Mouse (Mus musculus): Measurements from ENCODE around the gene Gba. TPM values are rescaled to one million over a fixed set of nuclear protein-coding genes. Genes with fewer than 3 reads are reported as not detected.
A peak's percentile ranks its signal among the peaks of the same experiment; 100 is the strongest.

Gene Gba
- total and polyA plus RNA-seq, 3 experiments, result 63.6 to 65.3 (median 64.1) TPM

DNA sequence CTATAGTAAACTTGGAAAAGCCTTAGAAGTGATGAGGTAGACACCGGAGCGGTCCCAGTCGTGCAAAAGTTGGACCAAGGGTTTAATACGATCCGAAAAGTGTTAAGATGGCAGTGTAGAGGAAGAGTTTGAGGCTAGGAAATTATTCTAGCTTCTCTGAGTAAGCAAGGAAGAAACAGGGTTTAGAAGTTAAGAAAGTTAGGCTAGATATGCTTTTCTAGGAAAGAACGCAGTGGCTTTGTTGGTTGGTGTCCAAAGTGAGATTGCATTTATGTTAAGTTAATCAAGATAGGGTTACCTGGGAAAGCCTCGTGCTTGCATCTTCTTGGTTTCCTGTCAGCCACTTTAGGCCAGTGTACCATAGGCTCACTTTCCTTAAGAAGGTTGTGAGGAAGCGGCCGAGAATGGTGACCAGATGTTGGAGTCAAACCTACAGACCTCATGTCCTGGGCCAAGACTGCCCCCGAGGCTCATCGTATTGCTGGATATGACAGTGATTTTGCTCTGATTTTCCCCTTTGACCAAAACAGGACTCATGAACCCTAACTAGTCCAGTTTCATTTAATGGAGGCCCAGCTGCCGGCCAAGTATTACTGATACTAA is 37.4 kb upstream of the Gba start:
- in situ Hi-C loops (cut with MboI; ENCODE audit: low pct_ligation_motif_present, low pct_unique_long_range_greater_than_20kb, low sequenced_read_pairs) (no loop called here), dilution Hi-C loops (cut with MboI; ENCODE audit: extremely low pct_ligation_motif_present, extremely low pct_unique_long_range_greater_than_20kb, low sequenced_read_pairs) (no loop called here)
- peaks cover 36 to 41% of the 10 kb centered on the region in 2 experiments for H3K36me3 ChIP-seq (replicated peaks in 1 of 2; ENCODE audit: control insufficient read depth in 1 of 2, insufficient read depth in 1 of 2, low read length in 1 of 2)
- H3K4me1 ChIP-seq (ENCODE audit: control insufficient read depth in 1 of 2, insufficient read depth in 2 of 2), result peaks cover 8 to 31% of the 10 kb centered on the region in 2 experiments
- H3K4me2 ChIP-seq (ENCODE audit: insufficient read depth, low read depth, poor library complexity, severe bottlenecking), result peak overlapping the region; percentile 88
- no peak for TF ChIP-seq JUN (IDR thresholded peaks at IDR 0.05; ENCODE audit: insufficient read depth, low read depth, low read length)
- no peak for TF ChIP-seq MAZ (IDR thresholded peaks at IDR 0.05; ENCODE audit: low read depth, low read length)
- 0 out of 2 replicates have a peak, but pooled peaks have one; percentile 5 for TF ChIP-seq CHD1 (IDR thresholded peaks at IDR 0.05; ENCODE audit: low read depth, low read length)
- no peak for TF ChIP-seq MAX (IDR thresholded peaks at IDR 0.05; ENCODE audit: low read length)
- TF ChIP-seq NRF1 (IDR thresholded peaks at IDR 0.05; ENCODE audit: low read depth, low read length), result 0 out of 2 replicates have a peak, but pooled peaks have one; percentile 6
- TF ChIP-seq RCOR1 (conservative IDR thresholded peaks at IDR 0.05; ENCODE audit: low read depth, low read length), result no peak
- 0 out of 2 replicates have a peak, but pooled peaks have one; percentile 19 for TF ChIP-seq MYC (IDR thresholded peaks at IDR 0.05; ENCODE audit: low read depth, low read length)
- no peak for TF ChIP-seq E2F4 (IDR thresholded peaks at IDR 0.05; ENCODE audit: insufficient replicate concordance, low read depth, low read length)
- H3K9ac ChIP-seq (ENCODE audit: insufficient read depth, low read depth), result peak overlapping the region; percentile 81
- DNase-seq (ENCODE audit: extremely low read depth), result peak; percentile 22
- H3K27me3 ChIP-seq (replicated peaks), result no peaks in the 10 kb centered on the region
- H3K79me2 ChIP-seq (replicated peaks; ENCODE audit: control insufficient read depth, extremely low read depth, insufficient read depth, poor library complexity, severe bottlenecking), result peaks cover 22% of the 10 kb centered on the region
- H3K4me3 ChIP-seq (replicated peaks in 1 of 3; ENCODE audit: low read depth in 2 of 3, low read length in 2 of 3, poor library complexity in 1 of 3), result peak overlapping the region; percentile 76 to 84 (median 81)
- peak overlapping the region; percentile 71 for H3K27ac ChIP-seq (ENCODE audit: insufficient read depth, low read depth)
- H3K9me3 ChIP-seq (replicated peaks; ENCODE audit: low read length), result no peaks in the 10 kb centered on the region

DNA sequence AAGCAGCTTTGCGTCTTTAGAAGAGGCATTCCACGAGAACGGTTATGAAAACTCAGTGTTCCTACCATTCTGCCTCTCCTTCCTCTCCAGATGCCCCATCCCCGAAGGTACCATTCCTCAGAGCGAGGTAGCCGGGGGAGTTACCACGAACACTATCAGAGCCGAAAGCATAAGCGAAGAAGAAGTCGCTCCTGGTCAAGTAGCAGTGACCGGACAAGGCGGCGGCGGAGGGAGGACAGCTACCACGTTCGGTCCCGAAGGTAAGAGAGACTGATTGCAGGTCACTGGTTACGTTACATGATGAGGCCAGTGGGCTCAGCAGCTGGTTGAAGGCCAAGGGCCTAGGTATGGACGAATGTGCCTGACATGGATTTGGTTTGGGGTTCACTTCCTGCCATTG is 35.8 kb upstream of the Gba start:
- dilution Hi-C loops (cut with MboI; ENCODE audit: extremely low pct_ligation_motif_present, extremely low pct_unique_long_range_greater_than_20kb, low sequenced_read_pairs) (no loop called here), in situ Hi-C loops (cut with MboI; ENCODE audit: low pct_ligation_motif_present, low pct_unique_long_range_greater_than_20kb, low sequenced_read_pairs) (no loop called here)
- peaks cover 22% of the 10 kb centered on the region for H3K79me2 ChIP-seq (replicated peaks; ENCODE audit: control insufficient read depth, extremely low read depth, insufficient read depth, poor library complexity, severe bottlenecking)
- TF ChIP-seq SMC3 (IDR thresholded peaks at IDR 0.05; ENCODE audit: low read depth, low read length) (no peak), ZKSCAN1 (IDR thresholded peaks at IDR 0.05; ENCODE audit: borderline replicate concordance, low read depth, low read length) (no peak), ZC3H11A (IDR thresholded peaks at IDR 0.05; ENCODE audit: low read depth, low read length) (no peak), USF2 (conservative IDR thresholded peaks at IDR 0.05; ENCODE audit: low read depth, low read length) (no peak), SIN3A (IDR thresholded peaks at IDR 0.05; ENCODE audit: low read length) (no peak), NELFE (IDR thresholded peaks at IDR 0.05; ENCODE audit: low read depth, low read length) (no peak), HCFC1 (IDR thresholded peaks at IDR 0.05; ENCODE audit: low read depth, low read length) (no peak), TBP (conservative IDR thresholded peaks at IDR 0.05; ENCODE audit: low read depth, low read length) (no peak), MXI1 (IDR thresholded peaks at IDR 0.05; ENCODE audit: low read depth, low read length) (no peak), POLR2AphosphoS2 (IDR thresholded peaks at IDR 0.05; ENCODE audit: low read depth, low read length) (no peak), RAD21 (IDR thresholded peaks at IDR 0.05; ENCODE audit: low read depth, low read length) (no peak), USF1 (IDR thresholded peaks at IDR 0.05; ENCODE audit: low read depth, low read length) (no peak), KAT2A (IDR thresholded peaks at IDR 0.05; ENCODE audit: insufficient replicate concordance, low read length) (no peak), NRF1 (IDR thresholded peaks at IDR 0.05; ENCODE audit: low read depth, low read length) (no peak), UBTF (IDR thresholded peaks at IDR 0.05; ENCODE audit: low read depth, low read length) (no peak), MAZ (IDR thresholded peaks at IDR 0.05; ENCODE audit: low read depth, low read length) (no peak), TCF12 (IDR thresholded peaks at IDR 0.05; ENCODE audit: low read depth, low read length) (no peak), IRF4 (IDR thresholded peaks at IDR 0.05; ENCODE audit: low read depth, low read length) (no peak), CTCF (conservative IDR thresholded peaks at IDR 0.05 in 1 of 2, IDR thresholded peaks at IDR 0.05 in 1 of 2; ENCODE audit: low read depth in 2 of 2, low read length in 2 of 2) (no peak), POLR2A (IDR thresholded peaks at IDR 0.05; ENCODE audit: low read depth, low read length) (no peak)
- H3K9ac ChIP-seq (ENCODE audit: insufficient read depth, low read depth), result no peak overlapping the region
- H3K9me3 ChIP-seq (replicated peaks; ENCODE audit: low read length), result no peaks in the 10 kb centered on the region
- no peak overlapping the region for H3K4me3 ChIP-seq (replicated peaks in 1 of 3; ENCODE audit: low read depth in 2 of 3, low read length in 2 of 3, poor library complexity in 1 of 3)
- peaks cover 45 to 53% of the 10 kb centered on the region in 2 experiments for H3K36me3 ChIP-seq (replicated peaks in 1 of 2; ENCODE audit: control insufficient read depth in 1 of 2, insufficient read depth in 1 of 2, low read length in 1 of 2)
- no peak for DNase-seq (ENCODE audit: extremely low read depth)
- no peak overlapping the region for H3K4me2 ChIP-seq (ENCODE audit: insufficient read depth, low read depth, poor library complexity, severe bottlenecking)
- H3K27me3 ChIP-seq (replicated peaks), result no peaks in the 10 kb centered on the region
- H3K4me1 ChIP-seq (ENCODE audit: control insufficient read depth in 1 of 2, insufficient read depth in 2 of 2), result peaks cover 8 to 27% of the 10 kb centered on the region in 2 experiments
- H3K27ac ChIP-seq (ENCODE audit: insufficient read depth, low read depth), result no peak overlapping the region

Data from CH12.LX (cell line).